Comparison of ENCODE assay signal across 9 mouse cellular contexts in genomic region chr16:91689791-91690190, GRCm38 (mm10). TPM values are rescaled to one million over a fixed set of nuclear protein-coding genes. Genes with fewer than 3 reads are reported as not detected.
DNase-seq lines count a peak whose midpoint lies in the region; ATAC-seq and TF ChIP-seq lines count a peak whose summit lies in the region.
"Had no signal": no experiment of that assay in that cellular context is flagged by ENCODE, and none has a peak within 500 bp of the region (broad histone marks: within the 10 kb centered on the region; RNA-seq: fewer than 3 reads in every experiment).

No protein-coding gene starts in this region.

- H3K9me3 ChIP-seq in heart, embryonic 11.5 days (replicated peaks; ENCODE audit: control insufficient read depth, low read length), result no peaks in the 10 kb centered on the region
- no peaks in the 10 kb centered on the region for H3K9me3 ChIP-seq in liver, embryonic 11.5 days (ENCODE audit: control insufficient read depth, low read length)
- H3K9me3 ChIP-seq: limb, embryonic 12.5 days had no signal

- TF ChIP-seq CTCF in testis, adult 2 months (IDR thresholded peaks at IDR 0.05; ENCODE audit: control insufficient read depth, insufficient read depth, insufficient replicate concordance, low read depth, low read length), result no peak

- H3K4me3 ChIP-seq in heart, embryonic 11.5 days (ENCODE audit: low read depth, low read length), result 0 out of 2 replicates have a peak overlapping the region, but pooled peaks have one; percentile 5
- peak overlapping the region; percentile 50 for H3K4me3 ChIP-seq in testis, adult 2 months (ENCODE audit: control insufficient read depth, low read depth, low read length)
- H3K4me3 ChIP-seq in liver, embryonic 11.5 days (ENCODE audit: low read depth, low read length), result peak overlapping the region; percentile 88

- H3K9ac ChIP-seq in heart, embryonic 11.5 days (ENCODE audit: low read depth, low read length), result no peak overlapping the region
- no peak overlapping the region for H3K9ac ChIP-seq in liver, embryonic 11.5 days (ENCODE audit: low read depth, low read length)

- peaks cover 12% of the 10 kb centered on the region for H3K4me1 ChIP-seq in heart, embryonic 11.5 days (ENCODE audit: control insufficient read depth, insufficient read depth, low read length)
- H3K4me1 ChIP-seq in testis, adult 2 months (ENCODE audit: control insufficient read depth, insufficient read depth, low read length), result no peaks in the 10 kb centered on the region; the same call in 1 of the 2 replicates
- peaks cover 18% of the 10 kb centered on the region for H3K4me1 ChIP-seq in liver, embryonic 11.5 days (replicated peaks; ENCODE audit: control insufficient read depth, insufficient read depth, low read length)

- no peaks in the 10 kb centered on the region for H3K27me3 ChIP-seq in heart, embryonic 11.5 days (ENCODE audit: control insufficient read depth, insufficient read depth, low read length)
- H3K27me3 ChIP-seq in testis, adult 2 months (ENCODE audit: control insufficient read depth, insufficient read depth, low read length), result no peaks in the 10 kb centered on the region
- no peaks in the 10 kb centered on the region for H3K27me3 ChIP-seq in liver, embryonic 11.5 days (replicated peaks; ENCODE audit: control insufficient read depth, insufficient read depth, low read length)
- H3K27me3 ChIP-seq in splenic B cell, adult 2 months (ENCODE audit: control insufficient read depth, insufficient read depth, low read length, poor library complexity, severe bottlenecking), result no peaks in the 10 kb centered on the region
- H3K27me3 ChIP-seq: limb, embryonic 12.5 days had no signal

- peak overlapping the region; percentile 88 for H3K4me2 ChIP-seq in heart, embryonic 11.5 days
- peak overlapping the region; percentile 86 for H3K4me2 ChIP-seq in liver, embryonic 11.5 days

- no peak for DNase-seq in heart, postnatal 36 days
- no peak for DNase-seq in testis, postnatal 10 days (ENCODE audit: low spot score)
- no peak for DNase-seq in liver, embryonic 11.5 days (ENCODE audit: low spot score)
- DNase-seq in splenic B cell, adult 2 months (ENCODE audit: low read depth, low spot score), result peak; percentile 44
- DNase-seq in kidney, postnatal 4 days, result no peak
- no peak for DNase-seq in left cerebral cortex, postnatal 25 days (ENCODE audit: low spot score in 2 of 2)

- ATAC-seq in heart, embryonic 11.5 days (replicated peaks; ENCODE audit: insufficient number of reproducible peaks, low FRiP score, low TSS enrichment), result no peak
- ATAC-seq in liver, embryonic 11.5 days (replicated peaks; ENCODE audit: low FRiP score), result peak; percentile 45

- 33% methylated on average over 7 of the region's 7 CpGs for WGBS in heart, embryonic 11.5 days (ENCODE audit: insufficient replicate concordance)
- 24% methylated on average over 7 of the region's 7 CpGs for WGBS in liver, embryonic 11.5 days

- H3K36me3 ChIP-seq in heart, embryonic 11.5 days (ENCODE audit: control insufficient read depth, insufficient read depth, low read length), result no peaks in the 10 kb centered on the region
- H3K36me3 ChIP-seq in testis, adult 2 months (ENCODE audit: control insufficient read depth, insufficient read depth, low read length), result no peaks in the 10 kb centered on the region
- H3K36me3 ChIP-seq in liver, embryonic 11.5 days (ENCODE audit: control insufficient read depth, insufficient read depth, low read length), result peaks cover 5% of the 10 kb centered on the region
- no peaks in the 10 kb centered on the region for H3K36me3 ChIP-seq in splenic B cell, adult 2 months (ENCODE audit: control insufficient read depth, insufficient read depth, low read length, poor library complexity, severe bottlenecking)

- TF ChIP-seq POLR2A in testis, adult 2 months (IDR thresholded peaks at IDR 0.05; ENCODE audit: control insufficient read depth, low read depth, low read length), result no peak

- H3K27ac ChIP-seq in heart, embryonic 11.5 days (ENCODE audit: low read depth, low read length), result peak overlapping the region; percentile 29; the same call in 1 of the 2 replicates
- no peak overlapping the region for H3K27ac ChIP-seq in testis, adult 2 months (ENCODE audit: control insufficient read depth, insufficient read depth, low read depth, low read length)
- no peak overlapping the region for H3K27ac ChIP-seq in liver, embryonic 11.5 days (ENCODE audit: low read depth, low read length)

- intact Hi-C loops in heart, postnatal 36 days (cut with DNase I), result loop anchor here (5.0 kb wide), 1 partner anchor 42 kb away; the partner anchor contains the start of genes Gart and Son
- intact Hi-C loops in left cerebral cortex, postnatal 25 days (cut with DNase I), result loop anchor here (5.0 kb wide), 1 partner anchor 228 kb away; no protein-coding TSS in a partner anchor

RNA-seq across cellular contexts. Expression of gene Donson, which starts 1.2 kb away (rescaled TPM):
- 20.5 and 20.7 TPM in 2 replicates for polyA plus RNA-seq in heart, embryonic 11.5 days (2014; fragmentation: Nextera tagmentation; extraction: Ambion mirVana)
- 1 to 10 TPM; 2.9 to 3.3 TPM for total RNA-seq in heart, postnatal 36 days (2021)
- 45.4 and 45.8 TPM in 2 replicates for polyA plus RNA-seq in testis, adult 2 months (2012; rRNA removed)
- 38.3 and 44.4 TPM in 2 replicates for polyA plus RNA-seq in liver, embryonic 11.5 days (2014; fragmentation: Nextera tagmentation; extraction: Ambion mirVana)
- 10 to 100 TPM; 27.4 to 28.8 TPM for total RNA-seq in left cerebral cortex, postnatal 25 days (2021)

RNA-seq across cellular contexts. Expression of gene Cryzl1, which starts 39.0 kb away (rescaled TPM):
- 54.5 and 54.7 TPM in 2 replicates for polyA plus RNA-seq in heart, embryonic 11.5 days (2014; fragmentation: Nextera tagmentation; extraction: Ambion mirVana)
- 10 to 100 TPM; 25.6 to 26.4 TPM for total RNA-seq in heart, postnatal 36 days (2021)
- 21.9 and 27.0 TPM in 2 replicates for polyA plus RNA-seq in testis, adult 2 months (2012; rRNA removed)
- polyA plus RNA-seq in liver, embryonic 11.5 days (2014; fragmentation: Nextera tagmentation; extraction: Ambion mirVana), result 56.4 and 57.7 TPM in 2 replicates
- 100 to 1,000 TPM; 104 to 111 TPM for total RNA-seq in left cerebral cortex, postnatal 25 days (2021)

RNA-seq across cellular contexts. Expression of gene Itsn1, which starts 39.3 kb away (rescaled TPM):
- 26.6 and 29.5 TPM in 2 replicates for polyA plus RNA-seq in heart, embryonic 11.5 days (2014; fragmentation: Nextera tagmentation; extraction: Ambion mirVana)
- total RNA-seq in heart, postnatal 36 days (2021), result 10 to 100 TPM; 44.0 to 44.7 TPM
- polyA plus RNA-seq in testis, adult 2 months (2012; rRNA removed), result 30.5 and 31.7 TPM in 2 replicates
- polyA plus RNA-seq in liver, embryonic 11.5 days (2014; fragmentation: Nextera tagmentation; extraction: Ambion mirVana), result 24.0 and 24.5 TPM in 2 replicates
- total RNA-seq in left cerebral cortex, postnatal 25 days (2021), result 100 to 1,000 TPM; 122 to 125 TPM

RNA-seq across cellular contexts. Expression of gene Son, which starts 42.5 kb away (rescaled TPM):
- polyA plus RNA-seq in heart, embryonic 11.5 days (2014; fragmentation: Nextera tagmentation; extraction: Ambion mirVana), result 86.6 and 116 TPM in 2 replicates
- 100 to 1,000 TPM; 129 to 154 TPM for total RNA-seq in heart, postnatal 36 days (2021)
- 94.4 and 114 TPM in 2 replicates for polyA plus RNA-seq in testis, adult 2 months (2012; rRNA removed)
- 90.9 and 101 TPM in 2 replicates for polyA plus RNA-seq in liver, embryonic 11.5 days (2014; fragmentation: Nextera tagmentation; extraction: Ambion mirVana)
- 100 to 1,000 TPM; 201 to 221 TPM for total RNA-seq in left cerebral cortex, postnatal 25 days (2021)

RNA-seq across cellular contexts. Expression of gene Gart, which starts 43.0 kb away (rescaled TPM):
- 84.5 and 88.2 TPM in 2 replicates for polyA plus RNA-seq in heart, embryonic 11.5 days (2014; fragmentation: Nextera tagmentation; extraction: Ambion mirVana)
- 10 to 100 TPM; 69.0 to 72.7 TPM for total RNA-seq in heart, postnatal 36 days (2021)
- 22.5 and 24.1 TPM in 2 replicates for polyA plus RNA-seq in testis, adult 2 months (2012; rRNA removed)
- 227 and 251 TPM in 2 replicates for polyA plus RNA-seq in liver, embryonic 11.5 days (2014; fragmentation: Nextera tagmentation; extraction: Ambion mirVana)
- total RNA-seq in left cerebral cortex, postnatal 25 days (2021), result 10 to 100 TPM; 36.9 to 50.1 TPM

Comparison
In these comparisons a context has a peak if more than half of its experiments do, and no peak if none do; other contexts are left out.
1. H3K4me3 ChIP-seq: peak in every context shown above with its lines; median percentile 88 in liver, embryonic 11.5 days; 50 in testis, adult 2 months; 5 in heart, embryonic 11.5 days.